Mouse (Mus musculus) C2C12 (cell line): ENCODE measurements around the gene Fitm1.

Experiments used
- CEBPB ChIP-seq: IDR thresholded peaks from one replicate; pipeline ENCODE4 v1.6.1; 2011; ENCODE audit warnings: low read depth, mild to moderate bottlenecking, control low read depth, moderate library complexity
- CTCF ChIP-seq: IDR thresholded peaks from one replicate; pipeline ENCODE4 v1.5.1; 2011; ENCODE audit not compliant: control insufficient read depth, insufficient read depth, insufficient read length
- FOSL1 ChIP-seq: IDR thresholded peaks from one replicate; pipeline ENCODE4 v1.8.0; 2011; ENCODE audit warnings: mild to moderate bottlenecking, low read length; ENCODE audit not compliant: poor library complexity, insufficient read depth, severe bottlenecking
- MAX ChIP-seq: IDR thresholded peaks from one replicate; pipeline ENCODE4 v1.6.1; 2011; ENCODE audit warnings: mild to moderate bottlenecking, control low read depth
- MYOD1 ChIP-seq: IDR thresholded peaks from one replicate; pipeline ENCODE4 v1.6.1; 2011; ENCODE audit warnings: low read depth; ENCODE audit not compliant: control insufficient read depth, insufficient read length
- USF1 ChIP-seq: IDR thresholded peaks from one replicate; pipeline ENCODE4 v1.6.1; 2011; ENCODE audit warnings: low read depth, mild to moderate bottlenecking, control low read depth, moderate library complexity

- TF ChIP-seq CTCF = no peak
- TF ChIP-seq MAX = no peak
- TF ChIP-seq USF1 = peak; percentile 91
- no peak for TF ChIP-seq MYOD1
- no peak for TF ChIP-seq CEBPB
- TF ChIP-seq FOSL1 = no peak
Measured at GRCm38 (mm10) chr14:55527940-55528339, 47.5 kb upstream of the Fitm1 start.
